Mouse (Mus musculus) midbrain, embryonic 15.5 days (tissue): ENCODE measurements around the gene Acot8. TPM values are rescaled to one million over a fixed set of nuclear protein-coding genes. Genes with fewer than 3 reads are reported as not detected.

Source experiments
- ATAC-seq: fragments of 200-750 bp; cut with Nextera tagmentation; replicated peaks from 2 replicates; pipeline ENCODE4 v1.8.0; 2017; ENCODE audit warnings: moderate TSS enrichment
- H3K27ac ChIP-seq: fragments of 300-500 bp; sonication (generic); 2 replicates; pipeline ENCODE4 v1.5.1; 2015; ENCODE audit warnings: mild to moderate bottlenecking, inconsistent platforms
- H3K27me3 ChIP-seq: fragments of 300-500 bp; sonication (generic); replicated peaks from 2 replicates; pipeline ENCODE4 v1.6.1; 2015; ENCODE audit warnings: inconsistent platforms
- H3K36me3 ChIP-seq: fragments of 300-500 bp; sonication (generic); replicated peaks from 2 replicates; pipeline ENCODE4 v1.6.1; 2015; ENCODE audit warnings: inconsistent platforms
- H3K4me1 ChIP-seq: fragments of 300-500 bp; sonication (generic); 2 replicates; pipeline ENCODE4 v1.6.1; 2015; ENCODE audit warnings: inconsistent platforms
- H3K4me2 ChIP-seq: fragments of 300-500 bp; sonication (generic); 2 replicates; pipeline ENCODE4 v1.6.1; 2015; ENCODE audit warnings: inconsistent platforms, mild to moderate bottlenecking, moderate library complexity
- H3K4me3 ChIP-seq: fragments of 300-500 bp; sonication (generic); 2 replicates; pipeline ENCODE4 v1.5.1; 2015; ENCODE audit warnings: mild to moderate bottlenecking, inconsistent platforms
- H3K9ac ChIP-seq: fragments of 300-500 bp; sonication (generic); 2 replicates; pipeline ENCODE4 v1.6.1; 2015; ENCODE audit warnings: mild to moderate bottlenecking, inconsistent platforms
- H3K9me3 ChIP-seq: fragments of 300-500 bp; sonication (generic); 2 replicates; pipeline ENCODE4 v1.6.1; 2016; ENCODE audit warnings: inconsistent platforms
- WGBS: fragments of 180-500 bp; shearing (Covaris S2); methylation state at CpG from one replicate; pipeline ENCODE4 v1.1.7; 2015; ENCODE audit warnings: mixed read lengths; 5-methylcytosine and 5-hydroxymethylcytosine counted together
- polyA plus RNA-seq: library from polyadenylated mRNA; unstranded; fragments of >200 nt; fragmentation: Nextera tagmentation; extraction: Ambion mirVana; gene quantifications from 2 replicates; pipeline ENCODE4 v1.2.1, GENCODE M21; 2015

Gene Acot8
- polyA plus RNA-seq, 1 experiment from 2014 or later, result 20.0 TPM

DNA sequence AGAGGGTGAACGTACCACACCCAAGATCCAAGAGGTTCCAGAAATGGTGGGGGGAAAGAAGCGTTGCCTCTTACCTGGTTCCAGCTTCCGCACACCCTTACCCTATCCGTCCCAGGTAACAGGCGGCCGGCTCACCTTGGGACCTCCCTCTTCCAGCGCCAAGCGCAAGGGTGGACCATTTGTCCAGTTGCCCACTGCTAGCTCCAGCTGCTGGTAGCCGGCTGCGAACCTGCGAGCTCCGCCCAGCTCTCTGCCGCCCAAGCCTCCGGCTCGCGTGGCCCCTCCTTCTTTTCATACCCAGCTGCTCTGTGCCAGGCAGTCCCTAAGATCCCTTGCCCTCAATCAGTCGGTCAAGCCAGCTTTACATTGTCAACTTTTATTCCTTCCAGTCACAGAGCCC, 27.9 kb downstream of the Acot8 start:
- H3K9ac ChIP-seq, result no peak overlapping the region
- no peaks in the 10 kb centered on the region for H3K9me3 ChIP-seq
- H3K4me2 ChIP-seq, result no peak overlapping the region
- H3K4me1 ChIP-seq, result no peaks in the 10 kb centered on the region
- no peaks in the 10 kb centered on the region for H3K36me3 ChIP-seq
- H3K27ac ChIP-seq, result no peak overlapping the region
- H3K27me3 ChIP-seq, result no peaks in the 10 kb centered on the region
- ATAC-seq, result no peak
- no peak overlapping the region for H3K4me3 ChIP-seq
- 70% methylated on average over 17 of the region's 17 CpGs for WGBS

DNA sequence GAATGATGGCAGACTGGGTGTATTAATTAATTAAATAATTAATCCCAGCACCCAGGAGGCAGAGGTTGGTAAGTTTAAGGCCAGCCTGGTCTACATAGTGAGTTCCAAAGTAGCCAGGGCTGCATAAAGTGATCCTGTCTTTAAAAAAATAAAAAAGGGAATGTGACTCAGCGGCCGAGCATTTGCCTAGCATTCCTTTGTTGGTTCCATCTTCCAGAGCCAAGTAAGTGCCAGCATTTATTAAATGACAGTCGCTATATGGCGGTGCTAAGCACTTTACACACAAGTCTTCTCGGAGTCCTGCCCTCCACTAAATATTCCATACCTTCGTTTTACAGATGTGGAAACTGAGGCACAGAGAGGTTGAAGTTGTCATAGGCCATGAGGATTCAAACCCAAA, 28.6 kb downstream of the Acot8 start:
- WGBS, result 91% methylated on average over 6 of the region's 6 CpGs
- ATAC-seq, result no peak
- no peak overlapping the region for H3K9ac ChIP-seq

DNA sequence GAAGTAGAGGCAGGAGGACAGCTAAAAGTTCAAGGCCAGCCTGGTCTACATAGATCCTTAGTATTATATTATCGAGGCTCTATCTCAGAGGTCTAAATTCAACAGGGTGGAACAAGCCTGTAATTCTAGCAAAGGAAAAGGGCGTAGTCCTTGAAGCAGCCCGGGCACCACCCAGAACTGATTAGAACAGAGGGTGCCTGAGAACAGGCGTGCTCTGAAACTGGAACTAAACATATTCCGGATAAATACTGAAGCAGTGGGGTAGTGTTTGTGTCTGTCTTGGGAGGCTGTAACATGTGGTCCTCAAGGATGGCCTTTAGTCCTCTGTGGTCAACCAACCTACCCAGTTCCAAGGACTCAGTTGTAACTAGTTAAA, 30.7 kb downstream of the Acot8 start:
- Histone ChIP-seq H3K9ac (no peak overlapping the region), H3K4me1 (peaks cover 17% of the 10 kb centered on the region), H3K4me3 (no peak overlapping the region), H3K9me3 (no peaks in the 10 kb centered on the region), H3K27ac (no peak overlapping the region), H3K27me3 (no peaks in the 10 kb centered on the region), H3K36me3 (no peaks in the 10 kb centered on the region), H3K4me2 (no peak overlapping the region)
- 87% methylated on average over 5 of the region's 5 CpGs for WGBS
- no peak for ATAC-seq

More for the DNA sequence above, 28.6 kb downstream of the Acot8 start:
- Histone ChIP-seq H3K4me3 (no peak overlapping the region), H3K9me3 (no peaks in the 10 kb centered on the region), H3K27me3 (no peaks in the 10 kb centered on the region), H3K36me3 (no peaks in the 10 kb centered on the region), H3K4me2 (no peak overlapping the region), H3K4me1 (peaks cover 2% of the 10 kb centered on the region), H3K27ac (no peak overlapping the region)

DNA sequence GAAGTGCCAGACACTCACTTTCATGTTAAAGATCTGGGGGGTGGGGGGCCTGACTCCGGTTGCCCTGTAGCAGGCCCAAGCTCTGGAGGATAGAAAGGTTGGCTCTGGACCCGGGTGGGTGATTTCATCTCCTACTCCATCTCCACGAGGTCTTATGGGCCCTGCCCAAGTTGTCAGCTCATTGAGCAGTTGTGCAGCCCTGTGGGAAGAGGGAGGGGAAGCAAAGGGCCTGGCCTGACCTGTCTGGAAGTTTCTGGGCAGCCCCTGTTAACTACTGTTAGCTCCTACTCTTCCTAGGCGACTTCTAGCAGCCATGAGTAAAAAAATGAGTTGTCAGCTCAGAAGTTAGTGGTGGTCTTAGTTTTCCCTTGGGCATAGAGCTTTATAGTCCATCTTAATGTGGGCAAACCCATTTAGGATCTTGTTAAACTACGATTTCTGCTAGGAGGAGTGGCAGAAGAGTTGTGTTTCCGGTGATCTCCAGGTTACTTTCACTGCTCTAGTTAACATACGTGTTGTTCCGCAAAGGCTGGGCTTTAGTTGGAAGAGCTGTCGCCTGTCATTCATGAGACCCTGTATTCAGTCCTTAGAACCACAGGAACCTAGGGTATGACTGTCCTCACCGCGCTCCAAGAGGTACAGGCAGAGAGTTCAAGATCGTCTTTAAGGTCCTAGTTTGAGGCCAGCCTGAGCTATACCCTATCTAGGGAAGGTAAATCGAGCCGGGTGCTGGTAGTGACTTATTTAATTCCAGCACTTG, 31.3 kb downstream of the Acot8 start:
- no peaks in the 10 kb centered on the region for H3K27me3 ChIP-seq

DNA sequence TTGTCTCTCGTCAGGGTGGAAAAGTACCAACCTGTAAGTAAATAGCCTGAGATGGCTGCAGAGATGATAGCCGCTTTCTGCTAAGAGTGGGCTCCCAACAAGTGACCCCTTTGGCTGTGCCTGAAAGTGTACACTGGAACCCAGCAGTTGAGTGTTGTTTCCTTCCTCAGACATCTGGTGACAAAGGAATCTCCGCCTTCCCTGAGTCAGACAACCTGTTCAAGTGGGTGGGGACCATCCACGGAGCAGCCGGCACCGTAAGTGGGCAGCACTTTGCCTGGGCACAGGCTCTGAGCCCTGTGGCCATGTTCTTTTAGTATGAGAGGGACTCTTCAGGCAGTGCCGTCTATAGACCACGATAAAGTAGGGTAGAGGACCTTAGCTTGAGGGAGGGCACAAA, 33.6 kb downstream of the Acot8 start:
- peaks cover 9% of the 10 kb centered on the region for H3K36me3 ChIP-seq
- H3K27me3 ChIP-seq, result no peaks in the 10 kb centered on the region
- H3K4me1 ChIP-seq, result peaks cover 17% of the 10 kb centered on the region
- H3K9me3 ChIP-seq, result no peaks in the 10 kb centered on the region
- peak overlapping the region; percentile 79; the same call in 1 of the 2 replicates for H3K4me3 ChIP-seq
- ATAC-seq, result no peak
- H3K4me2 ChIP-seq, result peak overlapping the region; percentile 99
- H3K27ac ChIP-seq, result no peak overlapping the region
- no peak overlapping the region for H3K9ac ChIP-seq
- 83% methylated on average over 8 of the region's 8 CpGs for WGBS

More for the DNA sequence above, 31.3 kb downstream of the Acot8 start:
- H3K36me3 ChIP-seq, result no peaks in the 10 kb centered on the region
- 79% methylated on average over 14 of the region's 14 CpGs for WGBS
- no peak overlapping the region for H3K4me3 ChIP-seq
- H3K4me2 ChIP-seq, result no peak overlapping the region
- H3K27ac ChIP-seq, result no peak overlapping the region
- H3K9ac ChIP-seq, result no peak overlapping the region
- peaks cover 17% of the 10 kb centered on the region for H3K4me1 ChIP-seq
- no peaks in the 10 kb centered on the region for H3K9me3 ChIP-seq
- no peak for ATAC-seq

DNA sequence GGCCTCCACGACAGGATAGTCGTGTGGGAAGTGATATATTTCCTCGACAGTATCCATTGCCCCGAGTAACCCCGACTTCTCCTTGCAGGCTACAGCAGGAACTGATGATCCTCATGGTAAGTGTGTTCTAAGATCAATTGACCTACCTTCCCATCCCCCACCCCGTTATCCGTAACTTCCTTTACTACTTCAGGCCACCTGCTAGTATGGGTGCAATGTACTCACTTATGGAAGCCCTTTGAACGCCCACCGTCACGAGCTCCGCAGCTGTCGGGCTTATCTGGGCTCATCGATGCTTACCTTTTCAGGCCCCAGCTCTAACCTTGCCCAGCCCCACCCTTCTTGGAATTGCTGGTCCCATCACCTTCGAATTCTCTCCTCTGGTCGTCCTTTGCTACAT, 34.4 kb downstream of the Acot8 start:
- Histone ChIP-seq H3K9ac (peak overlapping the region; percentile 40; the same call in 1 of the 2 replicates), H3K27me3 (no peaks in the 10 kb centered on the region), H3K9me3 (no peaks in the 10 kb centered on the region), H3K4me1 (peaks cover 17% of the 10 kb centered on the region), H3K4me2 (peak overlapping the region; percentile 99), H3K27ac (no peak overlapping the region), H3K4me3 (peak overlapping the region; percentile 79), H3K36me3 (peaks cover 14% of the 10 kb centered on the region)
- no peak for ATAC-seq
- WGBS, result 3% methylated on average over 15 of the region's 15 CpGs

DNA sequence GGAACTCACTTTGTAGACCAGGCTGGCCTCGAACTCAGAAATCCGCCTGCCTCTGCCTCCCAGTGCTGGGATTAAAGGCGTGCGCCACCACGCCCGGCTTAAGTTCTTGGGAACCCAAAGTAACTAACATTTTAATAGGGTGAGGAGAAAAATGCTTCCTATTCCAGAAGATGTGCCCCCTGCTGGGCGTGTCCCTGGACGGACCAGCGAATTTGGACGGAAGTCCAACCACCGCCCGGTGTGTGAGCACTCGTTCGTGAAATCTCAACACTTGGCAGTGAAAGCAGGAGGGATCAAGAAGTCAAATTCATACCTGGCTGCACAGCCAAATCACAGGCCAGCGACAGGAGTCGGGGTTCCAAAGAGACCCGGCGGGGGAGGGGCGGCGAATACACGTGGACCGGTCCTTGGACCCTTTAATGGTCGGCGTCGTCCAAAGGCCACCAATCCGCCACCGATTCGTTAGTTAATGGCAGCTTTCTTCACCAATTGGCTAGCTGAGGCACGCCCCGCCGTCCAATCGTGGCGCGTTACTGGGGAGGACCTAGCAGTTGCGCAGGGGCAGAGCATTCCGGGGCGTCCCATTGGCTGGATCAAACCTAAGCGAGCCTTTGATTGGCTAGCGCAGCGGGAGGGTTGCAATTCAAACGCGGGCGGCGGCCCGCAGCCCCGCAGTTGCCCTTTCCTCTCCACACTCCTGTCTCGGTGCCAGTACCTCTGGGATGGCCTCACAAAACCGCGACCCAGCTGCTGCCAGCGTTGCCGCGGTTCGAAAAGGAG, 35.2 kb downstream of the Acot8 start, which contains the start of gene Ube2c:
Gene Ube2c (plus strand): TSS at position 641 of the 780 bp plus-strand sequence.
- peaks cover 14% of the 10 kb centered on the region for H3K36me3 ChIP-seq
- H3K9me3 ChIP-seq, result no peaks in the 10 kb centered on the region
- peak; percentile 100 for ATAC-seq
- H3K4me1 ChIP-seq, result peaks cover 17% of the 10 kb centered on the region
- H3K4me2 ChIP-seq, result peak within 1 kb of the TSS; percentile 99
- H3K4me3 ChIP-seq, result peak within 1 kb of the TSS; percentile 79
- peak within 1 kb of the TSS; percentile 59; the same call in 1 of the 2 replicates for H3K27ac ChIP-seq
- H3K27me3 ChIP-seq, result no peaks in the 10 kb centered on the region
- H3K9ac ChIP-seq, result peak within 1 kb of the TSS; percentile 54
- whole genome bisulfite sequencing, result 3% methylated on average over 53 of the region's 53 CpGs

DNA sequence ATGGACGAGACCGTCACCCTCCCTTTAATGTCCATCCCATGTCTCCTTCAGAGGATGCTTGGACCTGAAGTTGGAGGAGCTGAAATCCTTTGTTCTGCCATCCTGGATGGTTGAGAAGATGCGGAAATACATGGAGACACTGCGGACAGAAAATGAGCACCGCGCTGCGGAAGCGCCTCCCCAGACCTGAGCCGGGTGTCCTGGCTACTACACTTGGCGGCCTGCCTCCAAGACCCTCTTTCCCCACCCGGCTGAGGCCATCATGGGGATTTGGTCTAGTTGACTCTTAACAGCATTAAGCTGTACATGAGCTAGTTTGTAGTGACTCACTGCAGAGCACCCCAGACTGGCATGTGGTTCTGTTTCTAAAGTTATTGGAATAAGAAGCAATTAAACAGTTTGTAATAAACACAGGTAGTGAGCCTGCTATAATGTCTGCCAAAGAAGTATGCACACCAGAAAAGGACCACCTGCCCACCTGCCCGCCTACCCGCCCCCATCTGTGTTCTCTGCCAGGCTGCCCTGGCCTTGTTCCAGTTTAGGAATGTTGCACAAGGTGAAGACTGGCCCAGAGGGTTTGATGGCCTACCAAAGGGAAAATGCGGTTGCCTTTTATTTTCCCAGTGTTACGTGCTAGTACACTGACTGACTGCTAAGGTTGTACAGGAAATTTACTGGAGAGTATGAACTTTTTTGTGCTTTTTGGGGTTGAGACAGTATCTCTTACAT, 36.7 kb downstream of the Acot8 start:
- Histone ChIP-seq H3K27me3 (no peaks in the 10 kb centered on the region), H3K4me2 (no peak overlapping the region), H3K36me3 (peaks cover 18% of the 10 kb centered on the region), H3K27ac (no peak overlapping the region), H3K4me3 (no peak overlapping the region), H3K9me3 (no peaks in the 10 kb centered on the region), H3K9ac (no peak overlapping the region), H3K4me1 (peaks cover 17% of the 10 kb centered on the region)
- no peak for ATAC-seq
- WGBS, result 93% methylated on average over 15 of the region's 15 CpGs

DNA sequence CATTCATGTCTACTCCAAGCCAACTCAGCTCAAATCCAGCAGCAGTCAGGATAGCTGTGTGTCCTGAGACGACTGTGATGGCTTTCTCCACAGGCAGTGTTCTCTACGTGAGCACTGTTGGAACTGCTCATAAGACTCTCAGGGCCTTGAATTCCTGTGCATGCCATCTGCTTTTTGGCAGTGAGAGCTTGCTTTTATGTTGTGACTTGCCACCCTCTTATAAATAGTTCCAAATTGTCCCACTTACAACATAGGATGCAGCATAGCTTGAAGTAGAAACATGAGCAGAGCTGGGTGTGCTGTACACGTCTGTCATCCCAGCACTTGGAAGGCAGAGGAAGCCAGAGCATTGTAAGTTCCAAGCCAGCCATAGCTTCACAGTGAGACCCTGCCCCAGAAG, 38.8 kb downstream of the Acot8 start:
- Histone ChIP-seq H3K27me3 (no peaks in the 10 kb centered on the region), H3K9me3 (no peaks in the 10 kb centered on the region), H3K9ac (no peak overlapping the region), H3K36me3 (peaks cover 25% of the 10 kb centered on the region), H3K27ac (no peak overlapping the region), H3K4me2 (no peak overlapping the region), H3K4me1 (peaks cover 12% of the 10 kb centered on the region), H3K4me3 (no peak overlapping the region)
- WGBS, result 84% methylated on average over 3 of the region's 3 CpGs
- ATAC-seq, result no peak

DNA sequence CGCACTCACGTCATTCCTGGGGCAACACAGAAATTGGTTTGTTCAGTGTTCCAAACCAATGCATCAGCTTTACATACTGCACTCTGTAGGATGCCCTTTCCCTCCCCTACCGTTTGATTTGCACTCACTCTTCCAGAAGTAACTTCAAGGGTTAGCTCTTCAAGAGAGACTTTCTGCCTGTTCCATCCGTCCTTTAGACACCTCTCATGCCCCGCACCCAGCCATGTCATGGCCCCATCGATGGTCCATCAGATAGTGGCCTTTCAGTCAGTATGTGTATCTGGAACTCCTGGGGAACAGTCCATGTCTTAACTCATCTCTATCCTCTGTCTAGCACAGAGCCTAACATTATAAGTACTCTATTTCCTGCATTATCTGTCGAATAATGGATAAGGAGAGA, 42.1 kb downstream of the Acot8 start:
- Histone ChIP-seq H3K27ac (no peak overlapping the region), H3K9me3 (no peaks in the 10 kb centered on the region), H3K4me2 (no peak overlapping the region), H3K9ac (no peak overlapping the region), H3K36me3 (peaks cover 46% of the 10 kb centered on the region), H3K27me3 (no peaks in the 10 kb centered on the region), H3K4me3 (no peak overlapping the region), H3K4me1 (no peaks in the 10 kb centered on the region)
- ATAC-seq, result no peak
- 86% methylated on average over 7 of the region's 7 CpGs for WGBS

DNA sequence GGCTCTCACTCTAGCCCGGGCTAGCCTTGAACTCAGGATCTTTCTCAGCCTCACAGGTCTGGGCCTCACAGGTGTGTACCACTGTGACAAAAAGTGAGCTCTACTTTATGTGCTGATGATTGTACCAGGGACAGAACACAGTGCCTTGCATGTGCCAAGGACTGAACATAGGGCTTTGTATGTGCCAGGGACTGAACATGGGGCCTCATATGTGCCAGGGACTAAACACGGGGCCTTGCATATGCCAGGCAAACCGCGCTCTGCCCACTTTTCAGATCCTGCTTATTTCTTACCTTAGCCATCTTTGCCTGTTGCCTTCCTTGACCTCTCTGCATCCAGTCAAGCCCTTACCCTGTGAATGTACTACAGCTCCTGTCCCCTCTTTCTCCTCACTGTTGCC, 42.7 kb downstream of the Acot8 start:
- ATAC-seq, result no peak
- Histone ChIP-seq H3K27ac (no peak overlapping the region), H3K4me1 (no peaks in the 10 kb centered on the region), H3K4me2 (no peak overlapping the region), H3K4me3 (no peak overlapping the region), H3K9me3 (no peaks in the 10 kb centered on the region), H3K27me3 (no peaks in the 10 kb centered on the region), H3K9ac (no peak overlapping the region), H3K36me3 (peaks cover 49% of the 10 kb centered on the region)
- WGBS, result 96% methylated on average over 4 of the region's 4 CpGs

DNA sequence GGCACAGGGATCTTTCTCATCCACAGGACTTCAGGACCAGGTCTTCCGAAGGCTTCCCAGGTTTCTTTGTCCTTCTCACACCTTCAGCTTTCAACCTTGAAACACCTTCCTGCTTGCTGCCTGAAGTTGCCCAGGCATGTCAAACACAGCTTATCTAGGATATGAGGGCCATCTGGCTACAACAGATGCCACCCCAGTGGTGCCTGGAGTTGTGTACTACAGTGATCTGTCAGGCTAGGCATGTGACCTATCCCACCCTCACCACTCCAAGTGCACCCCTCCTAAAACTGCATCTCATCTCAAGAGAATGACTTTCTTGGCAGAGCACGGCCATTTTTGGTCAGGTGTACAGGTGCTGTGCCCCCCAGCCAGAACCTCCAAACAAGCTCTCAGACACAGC, 43.2 kb downstream of the Acot8 start:
- H3K4me2 ChIP-seq, result no peak overlapping the region
- H3K36me3 ChIP-seq, result peaks cover 49% of the 10 kb centered on the region

More for the DNA sequence above, 43.2 kb downstream of the Acot8 start:
- no peak overlapping the region for H3K9ac ChIP-seq
- H3K4me1 ChIP-seq, result no peaks in the 10 kb centered on the region
- 93% methylated on average over 2 of the region's 2 CpGs for WGBS
- H3K27ac ChIP-seq, result no peak overlapping the region
- ATAC-seq, result no peak
- H3K27me3 ChIP-seq, result no peaks in the 10 kb centered on the region
- no peak overlapping the region for H3K4me3 ChIP-seq
- H3K9me3 ChIP-seq, result no peaks in the 10 kb centered on the region
